Mouse (Mus musculus): ENCODE measurements around the gene Gm21863. TPM values are rescaled to one million over a fixed set of nuclear protein-coding genes. Genes with fewer than 3 reads are reported as not detected.
"Not testable (repeated sequence)": the region's sequence is repeated elsewhere in the genome, so short reads cannot be mapped to it uniquely, and the experiment has no call there.

Gm21863 gene
- not detected for total RNA-seq (2021)

- intact Hi-C loops (cut with DNase I); DNase-seq: not testable (repeated sequence)
Observed at GRCm38 (mm10) chr12:19953869-19954555, at the start of gene Gm21863. TSS of gene Gm21863 (plus strand) at chr12:19954505.

DNA sequence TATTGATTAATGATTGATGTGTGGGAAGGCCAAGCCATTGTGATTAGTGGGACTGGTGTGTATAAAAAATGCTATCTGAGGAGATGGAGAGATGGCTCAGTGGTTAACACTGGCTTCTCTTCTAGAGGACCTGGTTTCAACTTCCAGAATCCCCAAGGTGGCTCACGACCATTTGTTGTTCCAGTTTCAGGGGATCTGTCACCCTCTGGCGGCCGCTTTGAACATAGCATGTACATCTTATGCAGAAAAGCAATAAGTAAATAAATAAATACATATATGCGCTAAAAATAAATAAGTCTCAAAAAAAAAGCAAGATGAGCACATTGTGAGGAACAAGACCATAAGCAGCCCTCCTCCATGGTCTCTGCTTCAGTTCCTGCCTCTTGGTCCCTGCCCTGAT lies 26.3 kb upstream of the Gm21863 start:
- not testable (repeated sequence) for DNase-seq

More for the DNA sequence above, 26.3 kb upstream of the Gm21863 start:
- intact Hi-C loops (cut with DNase I) = not testable (repeated sequence)

All from heart, postnatal 10 days (tissue).